8 mouse cellular contexts compared by ENCODE assay signal in the genomic region with DNA sequence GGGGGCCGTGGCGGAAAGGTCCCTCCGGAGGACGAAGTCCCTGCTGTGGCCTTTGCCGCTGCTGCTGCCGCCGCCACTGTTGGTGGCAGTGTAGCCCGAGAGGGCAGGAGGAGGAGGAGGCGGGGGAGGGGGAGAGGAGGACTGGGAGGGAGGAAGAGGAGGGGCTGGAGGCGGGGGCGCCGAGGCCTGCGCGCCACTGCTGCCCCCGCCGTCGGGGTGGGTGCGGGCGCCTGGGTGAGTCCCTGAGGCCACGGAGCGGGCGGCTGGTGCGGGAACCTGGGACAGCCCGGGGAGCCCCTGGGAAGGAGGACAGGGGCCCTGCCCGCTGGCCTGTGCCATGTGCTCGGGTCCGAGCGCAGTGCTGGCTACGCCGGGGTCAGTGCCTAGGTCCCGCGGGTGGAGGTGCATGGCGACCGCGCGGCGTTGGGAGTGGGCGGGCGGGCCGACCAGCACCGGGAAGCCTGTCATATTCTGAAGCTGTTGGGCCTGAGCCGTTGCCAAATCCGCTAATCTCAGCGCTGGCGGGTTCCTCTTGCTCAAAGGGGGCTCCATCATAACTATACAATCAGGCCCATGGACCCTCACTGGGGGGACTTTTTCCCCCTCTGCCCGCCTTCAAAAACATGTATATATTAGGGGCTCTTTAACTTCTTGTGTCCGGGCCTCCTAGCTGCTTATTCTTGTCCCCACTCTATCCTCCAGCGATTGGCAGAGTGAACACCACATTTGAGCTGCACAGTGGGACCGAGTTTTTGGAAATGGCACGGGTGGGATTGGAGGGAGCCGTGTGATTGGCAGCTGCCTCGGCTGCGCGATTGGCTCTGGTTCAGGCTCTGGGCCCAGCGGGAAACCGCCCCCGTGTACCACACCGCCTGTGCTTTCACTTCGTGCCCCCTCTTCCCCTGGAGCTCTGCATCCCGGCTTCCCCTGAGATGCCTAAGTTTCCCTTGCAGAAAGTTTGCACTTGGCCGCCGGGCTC. TPM values are rescaled to one million over a fixed set of nuclear protein-coding genes. Genes with fewer than 3 reads are reported as not detected.
A peak's percentile ranks its signal among the peaks of the same experiment; 100 is the strongest.
DNase-seq lines count a peak whose midpoint lies in the region; ATAC-seq and TF ChIP-seq lines count a peak whose summit lies in the region.

A gene (minus strand): TSS at position 915 of the 979 bp plus-strand sequence.

- peak; percentile 89 for DNase-seq in heart, adult 11 months
- DNase-seq in heart, adult 9 months (ENCODE audit: low spot score in 2 of 2) = no peak
- peak; percentile 38 for DNase-seq in thymus, postnatal 4 days
- no peak for DNase-seq in thymus, adult 18-20 months
- DNase-seq in adrenal gland, postnatal 14 days = no peak

- H3K4me2 ChIP-seq in forebrain, embryonic 16.5 days (ENCODE audit: low read length) = peak within 1 kb of the TSS; percentile 79
- peak within 1 kb of the TSS; percentile 77 for H3K4me2 ChIP-seq in liver, embryonic 12.5 days

- no peaks in the 10 kb centered on the region for H3K36me3 ChIP-seq in forebrain, embryonic 16.5 days (ENCODE audit: control insufficient read depth, insufficient read depth)
- no peaks in the 10 kb centered on the region for H3K36me3 ChIP-seq in liver, embryonic 12.5 days
- no peaks in the 10 kb centered on the region for H3K36me3 ChIP-seq in small intestine, adult 2 months (ENCODE audit: control insufficient read depth, insufficient read depth, low read length)

- no peak for TF ChIP-seq CTCF in small intestine, adult 2 months (IDR thresholded peaks at IDR 0.05; ENCODE audit: extremely low read depth, insufficient read length, insufficient replicate concordance, low read depth, low read length)

- peaks cover 24% of the 10 kb centered on the region for H3K4me1 ChIP-seq in forebrain, embryonic 16.5 days (replicated peaks; ENCODE audit: control insufficient read depth, insufficient read depth, low read length)
- peaks cover 26% of the 10 kb centered on the region for H3K4me1 ChIP-seq in liver, embryonic 12.5 days
- peaks cover 12% of the 10 kb centered on the region for H3K4me1 ChIP-seq in small intestine, adult 2 months (ENCODE audit: control insufficient read depth, insufficient read depth, insufficient read length, low read length)

- H3K9me3 ChIP-seq in forebrain, embryonic 16.5 days (ENCODE audit: control insufficient read depth, low read length) = no peaks in the 10 kb centered on the region
- H3K9me3 ChIP-seq in liver, embryonic 12.5 days (replicated peaks) = no peaks in the 10 kb centered on the region

- peaks cover 45% of the 10 kb centered on the region for H3K27me3 ChIP-seq in forebrain, embryonic 16.5 days (replicated peaks; ENCODE audit: control insufficient read depth, insufficient read depth, low read length)
- peaks cover 95% of the 10 kb centered on the region for H3K27me3 ChIP-seq in liver, embryonic 12.5 days (replicated peaks)
- peaks cover 75% of the 10 kb centered on the region for H3K27me3 ChIP-seq in small intestine, adult 2 months (ENCODE audit: control insufficient read depth, insufficient read depth, low read length)

- peak; percentile 85 for ATAC-seq in forebrain, embryonic 16.5 days
- ATAC-seq in liver, embryonic 12.5 days = peak; percentile 48

- H3K9ac ChIP-seq in forebrain, embryonic 16.5 days (replicated peaks; ENCODE audit: low read depth, low read length) = peak within 1 kb of the TSS; percentile 62
- H3K9ac ChIP-seq in liver, embryonic 12.5 days = no peak within 1 kb of the TSS

- TF ChIP-seq POLR2A in small intestine, adult 2 months (IDR thresholded peaks at IDR 0.05; ENCODE audit: low read depth, low read length) = no peak

- H3K4me3 ChIP-seq in forebrain, embryonic 16.5 days (replicated peaks; ENCODE audit: low read length) = peak within 1 kb of the TSS; percentile 56
- peak within 1 kb of the TSS; percentile 53 for H3K4me3 ChIP-seq in liver, embryonic 12.5 days
- H3K4me3 ChIP-seq in small intestine, adult 2 months (ENCODE audit: low read depth, low read length) = peak within 1 kb of the TSS; percentile 59

- WGBS in forebrain, embryonic 16.5 days = under 1% methylated on average over 49 of the region's 62 CpGs
- 2% methylated on average over 56 of the region's 62 CpGs for WGBS in liver, embryonic 12.5 days (ENCODE audit: insufficient replicate concordance)
- 2% methylated on average over 61 of the region's 62 CpGs for WGBS in small intestine, adult 2 months

- peak within 1 kb of the TSS; percentile 92 for H3K27ac ChIP-seq in forebrain, embryonic 16.5 days (ENCODE audit: low read length)
- H3K27ac ChIP-seq in liver, embryonic 12.5 days = no peak within 1 kb of the TSS
- H3K27ac ChIP-seq in small intestine, adult 2 months (ENCODE audit: insufficient read depth, low read depth, low read length) = no peak within 1 kb of the TSS

RNA-seq across cellular contexts. Expression of the gene that starts here (rescaled TPM):
- polyA plus RNA-seq in forebrain, embryonic 16.5 days (2015; fragmentation: Nextera tagmentation; extraction: Ambion mirVana) = 5.5 and 8.7 TPM in 2 replicates
- not detected in 2 replicates for polyA plus RNA-seq in liver, embryonic 12.5 days (2016; fragmentation: Nextera tagmentation; extraction: Ambion mirVana)
- not detected in 2 replicates for polyA plus RNA-seq in small intestine, adult 2 months (2012; rRNA removed)
- total RNA-seq in adrenal gland, postnatal 14 days (2021) = 0.11 TPM in 1 of 2 replicates, not detected in the other

Comparison
In these comparisons a context has a peak if more than half of its experiments do, and no peak if none do; other contexts are left out.
1. DNase-seq: peak in heart, adult 11 months (single experiment) and thymus, postnatal 4 days (single experiment); none in heart, adult 9 months (0 of 2), thymus, adult 18-20 months (0 of 2) and adrenal gland, postnatal 14 days (single experiment).
2. Peak in ATAC-seq, H3K4me3 ChIP-seq and H3K4me2 ChIP-seq in liver, embryonic 12.5 days; RNA of the gene not detected or under 1 TPM.
3. Peak in every context shown above with its lines, with median percentiles within 50 percentile points of each other: H3K4me3 ChIP-seq.